Mouse (Mus musculus): ENCODE measurements at regions not wholly inside any gene's neighbourhood (a gene's known extent, or its start where the extent isn't known, plus 50 kb on each side); places are given as distances from the start of the nearest gene placed in this dataset.

DNA sequence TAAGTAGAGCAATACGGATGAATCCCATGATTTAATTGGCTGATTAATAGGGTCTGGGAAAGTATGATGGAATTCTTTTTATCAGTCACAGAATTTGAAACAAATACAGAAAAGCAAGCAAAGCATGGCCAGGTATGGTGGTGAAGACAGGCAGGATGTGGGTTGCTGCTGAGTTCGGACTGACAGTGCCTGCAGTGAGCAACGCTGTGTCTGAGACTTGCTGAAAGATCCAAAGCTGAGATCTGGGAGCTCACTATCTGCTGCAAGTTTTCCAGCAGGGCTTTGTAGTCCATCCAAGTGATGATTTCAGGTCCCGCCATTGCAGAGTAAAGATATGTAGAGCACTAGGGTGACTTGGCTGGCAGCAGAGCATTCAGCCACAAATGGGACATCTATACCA, 189.3 kb upstream of the Ahr start:
- peak; percentile 26 for DNase-seq (ENCODE audit: low read depth, low spot score)

DNA sequence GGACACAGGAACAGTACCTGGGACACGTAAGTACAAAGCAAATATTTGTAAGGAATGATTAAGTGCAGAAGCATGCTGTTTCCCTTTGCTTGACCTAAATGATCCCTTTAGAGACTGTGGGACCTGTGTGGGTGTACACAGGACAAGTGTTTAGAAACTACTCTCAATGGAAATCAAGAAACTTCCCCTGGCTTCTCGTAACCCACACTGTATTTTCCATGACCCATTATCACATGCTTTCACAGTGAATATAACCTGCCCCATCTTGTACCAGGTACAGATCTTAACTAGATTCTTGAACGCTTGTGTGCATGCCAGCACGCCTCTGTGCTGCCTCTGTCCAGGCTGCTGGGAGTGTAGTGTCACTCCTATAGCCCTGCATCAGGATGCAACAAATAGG, 177.8 kb upstream of the Ahr start:
- DNase-seq (ENCODE audit: low read depth, low spot score), result peak; percentile 52

- no peak for DNase-seq (ENCODE audit: low read depth, low spot score)
These were observed 176.8 kb upstream of the Ahr start for GRCm38 (mm10) chr12:35711549-35712070.

DNA sequence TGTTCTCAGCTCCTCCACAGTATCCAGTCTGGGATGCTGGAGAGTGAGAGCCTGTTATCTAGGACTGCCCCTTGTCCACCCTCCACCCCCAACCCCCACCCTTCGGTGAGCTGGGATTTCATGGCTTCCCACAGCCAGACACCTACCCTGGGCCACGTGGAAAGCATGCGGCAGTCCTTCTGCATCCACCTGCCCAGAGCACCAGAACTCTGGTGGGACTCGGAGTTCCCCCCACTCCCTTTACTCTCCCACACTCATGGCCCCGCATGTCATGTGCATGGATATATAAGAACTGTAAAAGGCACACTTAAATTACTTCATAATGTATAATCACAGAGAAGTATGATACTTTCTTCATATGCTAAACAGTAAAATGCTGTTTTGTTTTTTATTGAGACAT, 175.5 kb upstream of the Ahr start:
- no peak for DNase-seq (ENCODE audit: low read depth, low spot score)

GRCm38 (mm10) chr12:35703479-35703878, 168.6 kb upstream of the Ahr start:
- DNase-seq (ENCODE audit: low read depth, low spot score), result no peak

GRCm38 (mm10) chr12:35702674-35703073, 167.8 kb upstream of the Ahr start:
- DNase-seq (ENCODE audit: low read depth, low spot score), result no peak

GRCm38 (mm10) chr12:35694253-35694652, 159.4 kb upstream of the Ahr start:
- no peak for DNase-seq (ENCODE audit: low read depth, low spot score)

- DNase-seq (ENCODE audit: low read depth, low spot score), result peak; percentile 36
These were observed 156.1 kb upstream of the Ahr start for GRCm38 (mm10) chr12:35690914-35691313.

DNA sequence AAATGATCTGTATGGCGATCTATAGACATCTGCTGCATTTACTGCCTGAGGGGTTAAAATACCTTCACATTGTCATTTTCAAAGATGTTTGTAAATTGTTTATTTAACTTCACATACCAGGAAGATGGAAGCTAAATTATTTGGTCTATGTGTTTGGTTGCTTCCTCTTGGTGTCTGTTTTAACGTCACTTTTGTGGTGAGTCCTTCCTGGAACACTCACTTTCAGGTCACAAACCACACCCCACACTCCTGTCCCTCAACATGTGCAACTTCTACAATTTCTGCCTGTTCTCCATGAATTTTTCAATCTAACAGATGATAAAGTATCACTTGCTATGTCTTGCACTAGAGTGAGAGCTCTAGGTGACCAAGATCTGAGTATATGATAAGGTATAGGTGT, 151.4 kb upstream of the Ahr start:
- DNase-seq (ENCODE audit: low read depth, low spot score), result peak; percentile 32

GRCm38 (mm10) chr12:35685189-35685588, 150.4 kb upstream of the Ahr start:
- no peak for DNase-seq (ENCODE audit: low read depth, low spot score)

DNA sequence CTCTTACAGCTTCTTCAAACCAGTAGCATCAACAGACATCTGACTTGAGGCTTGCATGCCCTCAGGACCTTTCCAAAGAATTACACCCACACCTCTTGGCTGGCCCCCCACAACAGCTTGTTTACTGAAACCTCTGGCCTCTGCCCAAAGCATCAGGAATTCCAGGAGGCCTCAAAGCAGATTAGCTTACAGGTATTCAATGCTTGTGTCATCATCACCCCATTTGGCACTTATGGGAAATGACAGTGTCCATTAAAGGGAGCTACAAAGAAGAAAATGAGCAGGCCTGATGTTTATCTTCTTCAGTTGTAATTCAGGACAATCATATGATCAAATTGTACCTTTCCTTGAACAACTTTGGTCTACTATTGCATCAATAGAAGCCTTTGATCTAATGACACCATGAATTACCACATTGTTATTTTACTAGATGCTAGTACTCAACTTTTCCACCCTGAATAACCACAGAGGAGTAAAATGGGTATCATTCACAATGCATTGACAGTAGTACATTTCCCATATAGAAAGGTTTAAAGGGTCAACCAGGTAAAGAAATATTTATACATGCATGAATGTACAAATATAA, 147.1 kb upstream of the Ahr start:
- DNase-seq (ENCODE audit: low read depth, low spot score), result peak; percentile 32

DNA sequence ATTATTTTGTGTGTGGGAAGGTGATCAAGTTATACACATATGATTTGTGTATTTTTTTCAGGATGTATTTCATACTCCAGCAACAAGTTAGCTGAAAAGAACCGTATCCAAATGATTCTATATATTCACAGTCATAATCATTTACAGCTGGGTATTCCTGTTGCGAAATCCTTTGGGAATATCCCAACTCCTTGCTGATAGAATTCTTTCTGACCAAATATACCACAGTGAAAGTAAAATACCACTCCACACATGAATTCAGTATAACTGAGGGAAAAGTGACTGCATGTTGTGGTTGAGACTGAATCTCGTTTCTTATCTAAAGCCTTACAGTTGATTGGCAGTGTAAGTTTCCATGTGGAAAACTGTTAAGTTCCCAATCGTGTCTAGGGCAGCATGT, 145.1 kb upstream of the Ahr start:
- no peak for DNase-seq (ENCODE audit: low read depth, low spot score)

DNA sequence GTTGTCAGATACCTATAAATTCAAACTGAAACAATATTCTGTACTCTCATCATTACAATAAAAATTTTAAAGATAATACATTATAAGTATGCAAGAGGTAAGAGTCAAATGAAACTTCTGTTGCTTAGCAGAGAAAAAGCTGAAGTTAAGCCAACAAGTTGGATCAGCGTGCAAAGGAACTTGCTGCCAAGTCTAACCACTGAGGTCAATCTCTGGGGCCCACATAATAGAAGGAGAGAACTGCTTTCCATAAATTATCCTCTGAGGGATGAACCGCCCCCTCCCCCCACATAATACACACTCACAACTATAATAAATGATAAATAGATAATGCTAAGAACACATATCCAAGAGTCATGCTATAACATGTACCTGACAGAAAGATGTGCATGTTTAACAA, 144.2 kb upstream of the Ahr start:
- DNase-seq (ENCODE audit: low read depth, low spot score), result no peak

DNA sequence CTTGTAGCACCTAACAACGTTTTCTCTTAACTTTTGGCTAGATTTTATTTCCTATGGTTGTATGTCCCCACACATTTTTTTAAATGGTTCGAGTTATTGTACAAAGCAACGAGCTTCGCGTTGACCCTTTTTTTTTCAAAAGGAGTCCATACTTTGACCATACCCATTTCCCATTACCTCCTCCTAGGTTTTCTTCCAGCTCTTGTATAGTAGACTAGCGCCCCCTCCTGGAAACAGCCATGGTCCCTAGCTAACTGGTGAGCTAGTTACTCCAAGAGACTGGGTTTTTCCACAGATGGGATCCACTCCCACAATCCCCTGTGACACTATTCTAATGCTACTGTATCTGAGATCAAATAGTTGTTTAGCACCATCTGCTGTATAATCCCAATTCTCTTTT, 139.6 kb upstream of the Ahr start:
- peak; percentile 46 for DNase-seq (ENCODE audit: low read depth, low spot score)

DNA sequence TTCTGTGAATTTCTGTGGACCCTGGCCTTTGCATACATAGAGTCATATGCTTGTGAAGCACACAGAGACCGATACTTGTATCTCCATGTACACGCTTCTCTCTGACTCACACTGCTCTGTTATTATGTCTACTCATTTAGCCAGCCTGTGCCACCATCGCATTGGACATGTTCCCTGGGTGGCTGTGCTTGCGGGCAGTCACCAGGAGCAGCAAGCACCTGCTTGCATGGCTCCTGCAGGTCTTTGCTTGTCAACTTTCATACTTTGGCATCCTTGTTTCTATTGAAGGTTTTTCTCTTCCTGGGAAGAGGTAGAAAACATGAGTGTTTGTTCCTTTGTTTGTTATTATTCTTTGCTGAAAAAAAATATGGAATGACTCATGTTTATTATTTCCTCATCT, 136.1 kb upstream of the Ahr start:
- DNase-seq (ENCODE audit: low read depth, low spot score), result no peak

DNA sequence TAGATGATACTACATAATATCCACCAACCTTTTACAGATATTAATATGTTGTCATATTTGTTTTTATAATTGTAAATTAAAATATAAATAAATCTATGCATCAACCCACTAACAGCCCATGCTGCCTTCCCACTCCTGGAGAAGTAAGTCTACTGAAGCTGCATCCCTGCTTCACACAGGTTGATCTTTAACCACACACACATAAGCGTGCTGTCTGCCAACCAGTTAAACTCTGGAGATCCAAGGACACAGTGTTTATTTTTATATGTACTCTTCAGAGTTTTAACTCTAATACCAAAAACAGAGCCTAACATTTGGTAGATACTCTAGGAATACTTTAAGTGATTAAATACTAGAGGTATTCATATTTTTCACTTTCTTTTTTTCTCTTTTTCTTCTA, 133.9 kb upstream of the Ahr start:
- DNase-seq (ENCODE audit: low read depth, low spot score), result no peak

- no peak for DNase-seq (ENCODE audit: low read depth, low spot score)
These were observed 132.9 kb upstream of the Ahr start for GRCm38 (mm10) chr12:35667705-35668104.

DNA sequence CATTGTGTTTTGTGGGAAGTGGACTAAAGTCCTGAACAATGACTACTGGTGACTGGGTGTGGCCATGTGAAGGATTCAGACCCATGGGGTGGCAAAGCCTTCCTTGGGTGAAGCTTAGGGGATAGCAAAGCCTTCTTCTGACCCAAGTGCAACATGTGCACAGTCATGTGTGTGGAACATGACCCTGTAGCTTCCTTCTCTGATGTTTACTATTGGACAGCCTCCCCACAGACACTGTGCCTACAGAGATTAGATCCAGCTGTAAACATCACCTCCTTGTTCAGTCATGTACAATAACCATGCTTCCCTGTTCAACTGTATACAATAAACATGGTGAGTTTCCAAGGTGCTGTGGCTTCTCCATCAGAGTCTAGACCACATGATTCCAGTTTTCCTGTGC, 132.4 kb upstream of the Ahr start:
- no peak for DNase-seq (ENCODE audit: low read depth, low spot score)

DNA sequence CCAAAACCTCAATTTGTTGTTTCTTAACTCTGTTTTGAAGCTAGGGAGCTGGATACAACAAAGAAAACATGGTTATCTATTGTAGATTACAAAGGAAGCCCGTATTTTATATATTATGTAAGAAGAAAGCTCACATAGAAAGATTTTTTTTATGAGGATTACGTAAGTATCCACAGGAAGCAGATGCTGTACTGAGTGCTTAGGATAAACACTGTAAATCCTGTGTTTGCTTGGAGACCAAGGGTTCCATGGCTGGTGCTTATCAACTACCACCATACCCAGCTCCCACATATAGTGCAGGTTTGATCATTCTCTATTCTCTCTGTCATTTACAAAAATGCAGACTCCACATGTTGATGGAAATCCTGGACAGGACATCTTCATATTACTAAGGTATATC, 131.2 kb upstream of the Ahr start:
- DNase-seq (ENCODE audit: low read depth, low spot score), result no peak

DNA sequence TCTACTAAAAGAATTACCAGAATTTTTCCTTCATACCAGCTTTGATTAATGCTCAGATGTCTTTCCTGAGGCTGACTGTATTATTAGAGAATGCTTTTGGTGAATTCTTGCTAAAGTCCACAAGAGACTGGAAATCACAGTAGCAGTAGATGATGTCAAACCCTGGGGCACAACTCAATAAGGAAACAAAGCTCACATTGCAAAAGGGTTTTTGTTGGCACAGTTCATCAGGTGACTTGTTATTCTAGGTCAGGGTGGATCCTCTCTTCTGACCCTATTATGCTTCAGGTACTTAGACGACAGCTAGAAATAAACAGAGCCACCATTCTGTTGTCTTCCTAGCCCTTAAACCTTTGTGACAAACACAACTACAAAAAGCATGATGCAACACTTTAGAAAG, 128.2 kb upstream of the Ahr start:
- no peak for DNase-seq (ENCODE audit: low read depth, low spot score)

DNA sequence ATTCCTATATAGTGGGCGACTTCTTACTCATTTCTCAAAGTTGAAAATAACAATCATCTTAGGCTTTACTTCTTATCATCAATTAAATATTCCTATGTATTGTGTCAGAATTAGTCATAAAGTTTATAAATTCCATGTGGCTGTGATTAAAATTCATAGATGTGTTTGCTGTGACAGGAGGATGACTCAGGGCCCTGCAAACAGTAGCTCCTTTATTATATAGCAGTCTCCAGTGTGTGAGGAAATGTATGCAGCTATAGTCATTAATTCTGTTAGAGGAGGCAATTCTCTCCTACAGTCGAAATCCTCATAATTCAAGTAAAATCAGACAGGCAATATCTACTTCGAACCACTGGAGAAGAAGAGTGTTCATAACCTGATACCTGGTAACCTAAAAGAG, 121.7 kb upstream of the Ahr start:
- no peak for DNase-seq (ENCODE audit: low read depth, low spot score)

- DNase-seq (ENCODE audit: low read depth, low spot score), result no peak
These were observed 114.9 kb upstream of the Ahr start for GRCm38 (mm10) chr12:35649772-35650171.

GRCm38 (mm10) chr12:35642473-35642872, 107.6 kb upstream of the Ahr start:
- DNase-seq (ENCODE audit: low read depth, low spot score), result no peak

DNA sequence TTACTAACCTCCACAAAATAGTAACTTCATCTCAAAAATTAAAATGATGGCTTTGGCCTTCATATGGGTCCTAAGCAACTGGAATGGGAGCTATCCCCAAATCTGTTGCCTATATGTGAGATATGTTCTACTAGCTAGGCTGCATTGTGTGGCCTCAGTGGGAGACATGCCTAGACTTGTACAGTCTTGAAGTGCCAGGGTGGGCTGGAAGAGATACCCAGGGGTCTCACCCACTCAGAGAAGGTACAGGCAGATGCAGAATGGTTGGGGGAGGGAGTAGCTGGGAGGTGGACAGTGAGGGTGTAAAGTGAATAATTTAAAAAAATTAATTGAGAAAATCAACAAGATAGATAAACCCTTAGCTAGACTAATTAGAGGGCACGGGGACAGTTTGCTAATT, 106.9 kb upstream of the Ahr start:
- DNase-seq (ENCODE audit: low read depth, low spot score), result no peak

Measured in CD4-positive helper T cell, adult 2 months (primary cell).